Mouse (Mus musculus) lung, adult 2 months (tissue): ENCODE measurements at regions not wholly inside any gene's neighbourhood (a gene's known extent, or its start where the extent isn't known, plus 50 kb on each side); places are given as distances from the start of the nearest gene placed in this dataset.

ENCODE experiments used
- DNase-seq: peaks from one replicate; pipeline ENCODE4 v3.0.0; 2022
- H3K4me1 ChIP-seq: fragments of 200-500 bp; 2 replicates; pipeline ENCODE4 v1.6.1; 2011; ENCODE audit warnings: low read length; ENCODE audit not compliant: control insufficient read depth, insufficient read depth
- H3K4me3 ChIP-seq: fragments of 200-500 bp; replicated peaks from 2 replicates; pipeline ENCODE3; 2011; ENCODE audit warnings: low read depth, mild to moderate bottlenecking, control low read depth, low read length; ENCODE audit errors: extremely low read depth
- CTCF ChIP-seq: fragments of 200-500 bp; IDR thresholded peaks from 2 replicates; pipeline ENCODE4 v1.5.1; 2011; ENCODE audit warnings: mild to moderate bottlenecking, low read length, control low read depth; ENCODE audit not compliant: insufficient read depth
- POLR2A ChIP-seq: fragments of 200-500 bp; IDR thresholded peaks from 2 replicates; pipeline ENCODE4 v1.6.1; 2011; ENCODE audit warnings: low read depth, mild to moderate bottlenecking, control low read depth, low read length, borderline replicate concordance; ENCODE audit errors: extremely low read depth
- WGBS: fragments of 180-500 bp; shearing (Covaris S2); methylation state at CpG from one replicate; pipeline ENCODE4 v1.1.7; 2018; 5-methylcytosine and 5-hydroxymethylcytosine counted together

GRCm38 (mm10) chr15:24793381-24793780 lies 620.2 kb downstream of the Basp1 start:
- no peak for DNase-seq
- Histone ChIP-seq H3K4me1 (no peaks in the 10 kb centered on the region), H3K4me3 (no peak overlapping the region)
- 61% methylated on average over 4 of the region's 4 CpGs for WGBS
- no peak for TF ChIP-seq POLR2A
- no peak for TF ChIP-seq CTCF

DNA sequence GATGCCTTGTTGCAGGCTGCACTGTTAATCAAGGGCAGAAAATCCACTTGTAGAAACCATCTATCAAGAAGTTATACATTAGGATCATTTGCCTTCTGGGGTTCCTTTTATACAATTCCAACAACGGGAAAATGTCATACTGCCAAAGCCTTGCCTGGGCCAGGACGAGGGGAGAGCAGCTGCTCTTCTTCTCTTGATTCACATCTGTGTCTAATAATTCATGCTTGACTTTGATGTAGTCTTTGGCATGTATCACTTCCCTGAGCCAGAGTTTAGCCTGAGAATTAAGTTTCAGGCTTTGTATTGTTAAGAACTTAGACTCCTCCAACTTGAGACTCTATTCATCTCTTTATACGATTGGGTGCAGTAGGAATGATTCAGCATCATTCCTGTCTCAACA lies 627.2 kb downstream of the Basp1 start:
- no peak overlapping the region for H3K4me3 ChIP-seq
- H3K4me1 ChIP-seq = no peaks in the 10 kb centered on the region
- no peak for TF ChIP-seq CTCF
- TF ChIP-seq POLR2A = no peak
- DNase-seq = no peak
- 63% methylated on average over 3 of the region's 3 CpGs for WGBS

- no peak overlapping the region for H3K4me3 ChIP-seq
- WGBS = 65% methylated on average over 1 of the region's 1 CpGs
These were observed 635.3 kb downstream of the Basp1 start for GRCm38 (mm10) chr15:24778234-24778633.

GRCm38 (mm10) chr15:24751480-24752157 lies 661.9 kb downstream of the Basp1 start:
- WGBS = 21% methylated on average over 2 of the region's 2 CpGs
- Histone ChIP-seq H3K4me3 (no peak overlapping the region), H3K4me1 (no peaks in the 10 kb centered on the region)
- TF ChIP-seq POLR2A = no peak
- no peak for DNase-seq

More at GRCm38 (mm10) chr15:24778234-24778633, 635.3 kb downstream of the Basp1 start:
- TF ChIP-seq CTCF = no peak
- no peak for TF ChIP-seq POLR2A
- DNase-seq = no peak
- no peaks in the 10 kb centered on the region for H3K4me1 ChIP-seq

DNA sequence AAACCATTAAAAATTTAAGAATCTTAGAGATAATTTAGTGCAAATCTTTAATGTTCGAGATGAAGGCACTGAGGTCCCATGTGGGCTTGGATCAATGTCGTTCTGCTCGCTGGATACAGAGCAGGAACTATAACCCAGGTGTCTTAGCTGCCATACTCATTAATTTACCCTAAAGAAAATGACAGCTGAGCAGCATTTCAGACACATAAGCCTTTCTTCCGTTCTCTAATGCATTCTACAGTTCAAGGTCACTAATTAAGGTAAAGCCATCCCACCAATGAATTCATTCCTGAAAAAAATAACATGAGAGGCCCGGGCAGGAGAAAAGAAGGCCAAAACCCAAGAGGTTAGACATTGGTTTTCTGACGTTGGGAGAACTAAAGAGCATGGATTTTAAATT lies 670.3 kb downstream of the Basp1 start:
- no peaks in the 10 kb centered on the region for H3K4me1 ChIP-seq
- H3K4me3 ChIP-seq = no peak overlapping the region
- DNase-seq = no peak
- TF ChIP-seq CTCF (no peak), POLR2A (no peak)
- 64% methylated on average over 6 of the region's 6 CpGs for WGBS

DNA sequence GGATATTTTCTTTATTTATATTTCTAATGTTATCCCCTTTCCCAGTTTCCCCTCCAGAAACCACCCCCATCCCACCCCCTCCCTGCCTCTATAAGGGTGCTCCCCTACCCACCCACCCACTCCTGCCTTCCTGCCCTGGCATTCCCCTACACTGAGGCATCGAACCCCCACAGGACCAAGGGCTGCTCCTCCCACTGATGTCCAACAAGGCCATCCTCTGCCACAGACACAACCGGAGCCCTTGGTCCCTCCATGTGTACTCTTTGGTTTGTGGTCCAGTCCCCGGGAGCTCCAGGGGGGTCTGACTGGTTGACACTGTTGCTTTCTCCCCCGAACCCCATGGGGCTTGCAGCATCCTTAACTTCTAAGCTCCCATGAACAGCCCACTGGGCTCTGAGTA lies 688.4 kb downstream of the Basp1 start:
- no peak for DNase-seq
- 79% methylated on average over 4 of the region's 4 CpGs for WGBS
- Histone ChIP-seq H3K4me3 (no peak overlapping the region), H3K4me1 (no peaks in the 10 kb centered on the region)
- no peak for TF ChIP-seq POLR2A
- TF ChIP-seq CTCF = no peak

DNA sequence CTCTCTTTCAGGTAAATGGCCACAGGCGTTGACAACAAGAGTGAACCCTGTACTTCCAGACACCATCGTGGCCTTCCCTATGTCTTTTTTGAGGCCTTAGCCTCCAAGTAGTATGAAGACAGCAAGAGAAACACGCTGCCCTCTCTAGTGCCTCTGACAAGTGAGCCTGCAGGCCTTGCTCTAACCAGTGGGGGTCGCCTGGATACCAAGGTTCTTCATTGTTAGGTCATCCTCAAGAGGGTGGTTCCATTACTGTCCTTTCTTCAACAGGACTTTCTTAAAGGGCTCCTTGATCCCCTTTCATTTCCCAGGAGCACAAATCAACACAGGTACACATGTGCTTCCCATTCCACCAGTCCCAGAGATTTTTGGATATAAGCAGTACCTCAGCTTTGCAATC lies 688.9 kb downstream of the Basp1 start:
- no peak for TF ChIP-seq POLR2A
- 0 out of 2 replicates have a peak, but pooled peaks have one; percentile 4 for TF ChIP-seq CTCF
- Histone ChIP-seq H3K4me1 (no peaks in the 10 kb centered on the region), H3K4me3 (no peak overlapping the region)
- no peak for DNase-seq
- WGBS = 37% methylated on average over 4 of the region's 4 CpGs

DNA sequence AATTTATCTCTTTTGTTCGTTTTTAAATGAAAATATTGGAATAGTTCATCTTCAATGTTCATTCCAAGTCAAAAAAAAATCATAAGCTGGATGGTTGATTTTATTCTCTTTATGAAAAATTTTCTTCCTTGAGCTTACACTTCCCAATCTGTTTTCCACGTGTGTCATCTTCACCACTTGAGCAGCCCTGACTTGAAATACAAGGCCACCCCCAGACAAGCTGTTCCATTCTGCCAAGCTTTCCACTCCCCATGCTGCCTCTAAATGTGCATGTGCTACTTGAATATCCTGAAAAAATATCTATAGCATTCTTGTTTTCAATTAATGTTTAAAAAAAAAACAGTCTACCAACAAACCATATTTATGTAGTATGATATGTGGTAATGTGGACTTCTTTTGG lies 693.2 kb downstream of the Basp1 start:
- no peak for TF ChIP-seq CTCF
- no peak for TF ChIP-seq POLR2A
- WGBS = 43% methylated on average over 2 of the region's 2 CpGs
- no peak overlapping the region for H3K4me3 ChIP-seq
- DNase-seq = no peak
- no peaks in the 10 kb centered on the region for H3K4me1 ChIP-seq

DNA sequence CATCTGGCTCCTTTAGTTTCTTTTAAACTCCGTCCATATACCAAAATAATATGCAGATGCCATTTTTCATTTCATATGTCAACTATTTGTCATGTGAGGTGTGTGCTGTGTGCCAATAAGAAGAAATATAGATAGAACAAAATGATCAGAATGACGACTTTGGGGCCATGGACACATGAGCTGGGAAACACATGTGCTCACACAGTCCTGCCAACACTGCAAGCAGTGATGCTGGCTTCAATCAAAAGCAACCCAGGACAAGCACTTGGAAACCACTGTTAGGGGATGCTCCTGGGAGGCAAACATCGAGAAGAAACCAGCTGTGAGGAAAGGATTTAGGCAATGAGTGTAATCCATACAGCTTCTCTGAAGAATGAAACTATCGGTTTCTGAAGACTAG lies 731.4 kb downstream of the Basp1 start:
- Histone ChIP-seq H3K4me3 (no peak overlapping the region), H3K4me1 (no peaks in the 10 kb centered on the region)
- WGBS = 64% methylated on average over 4 of the region's 4 CpGs
- no peak for TF ChIP-seq POLR2A
- no peak for TF ChIP-seq CTCF
- no peak for DNase-seq

DNA sequence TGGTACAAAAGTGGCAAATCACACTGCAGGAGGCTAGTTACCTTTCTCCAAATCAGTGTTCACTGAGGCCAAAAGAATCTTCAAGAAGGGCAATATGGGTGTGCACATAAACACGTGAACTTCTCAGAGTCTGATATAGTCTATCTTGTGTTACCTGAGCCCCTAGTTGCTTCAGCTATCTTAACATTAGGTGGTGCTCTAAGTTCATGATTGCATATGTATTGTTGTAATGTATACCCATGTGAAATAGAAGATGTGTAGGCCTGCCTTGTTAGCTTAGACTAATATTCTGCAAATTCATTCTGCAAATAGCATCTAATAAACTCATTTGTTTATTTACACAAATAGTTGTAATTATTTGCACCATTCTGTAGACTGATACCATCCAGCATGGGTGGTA lies 764.6 kb downstream of the Basp1 start:
- WGBS = 48% methylated on average over 1 of the region's 1 CpGs
- TF ChIP-seq CTCF (no peak), POLR2A (no peak)
- Histone ChIP-seq H3K4me1 (no peaks in the 10 kb centered on the region), H3K4me3 (no peak overlapping the region)
- DNase-seq = no peak
